8 mouse cellular contexts compared by ENCODE assay signal in the genomic region with DNA sequence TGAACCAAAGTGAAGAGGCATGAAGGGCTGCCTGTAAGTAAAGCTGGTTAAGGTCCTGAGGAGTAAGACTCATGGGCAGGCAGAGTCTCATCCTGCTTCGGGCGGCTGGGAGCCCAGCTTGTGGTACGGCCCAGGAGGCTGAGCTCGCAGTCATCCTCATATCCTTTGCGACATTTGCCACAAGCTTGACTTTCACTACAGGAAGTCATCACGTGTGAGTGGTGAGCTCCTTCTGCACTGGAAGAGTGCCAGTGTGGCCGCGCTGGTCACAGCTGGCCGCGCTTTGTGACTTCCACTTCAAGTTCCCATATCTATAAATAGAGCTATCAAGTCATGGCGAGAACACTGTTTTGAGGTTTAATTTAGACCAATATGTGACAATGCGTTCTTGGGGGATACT. TPM values are rescaled to one million over a fixed set of nuclear protein-coding genes. Genes with fewer than 3 reads are reported as not detected.
DNase-seq lines count a peak whose midpoint lies in the region; ATAC-seq lines count a peak whose summit lies in the region.
"Had no signal": no experiment of that assay in that cellular context is flagged by ENCODE, and none has a peak within 500 bp of the region (broad histone marks: within the 10 kb centered on the region; RNA-seq: fewer than 3 reads in every experiment).

No protein-coding gene starts in this region.

- peak; percentile 88 for ATAC-seq in monocyte, adult 5-6 weeks (replicated peaks; ENCODE audit: insufficient number of reproducible peaks, low FRiP score, low TSS enrichment, poor library complexity, severe bottlenecking)
- ATAC-seq in forebrain, embryonic 13.5 days = no peak

- no peak overlapping the region for H3K4me3 ChIP-seq in forebrain, embryonic 13.5 days
- H3K4me3 ChIP-seq: limb, embryonic 15.5 days had no signal

- no peaks in the 10 kb centered on the region for H3K27me3 ChIP-seq in forebrain, embryonic 13.5 days
- H3K27me3 ChIP-seq: limb, embryonic 15.5 days had no signal

- H3K36me3 ChIP-seq in forebrain, embryonic 13.5 days (ENCODE audit: poor library complexity, severe bottlenecking) = no peaks in the 10 kb centered on the region
- H3K36me3 ChIP-seq: limb, embryonic 15.5 days had no signal

- no peak overlapping the region for H3K27ac ChIP-seq in forebrain, embryonic 13.5 days
- H3K27ac ChIP-seq: limb, embryonic 15.5 days had no signal

- H3K9ac ChIP-seq in forebrain, embryonic 13.5 days = no peak overlapping the region
- H3K9ac ChIP-seq: limb, embryonic 15.5 days had no signal

- no peak overlapping the region for H3K4me2 ChIP-seq in forebrain, embryonic 13.5 days
- H3K4me2 ChIP-seq: limb, embryonic 15.5 days had no signal

- WGBS in forebrain, embryonic 13.5 days = 92% methylated on average over 12 of the region's 12 CpGs

- peak; percentile 9 to 35 for DNase-seq in thymus, adult 18-20 months
- DNase-seq in thymus, postnatal 10 days (ENCODE audit: low spot score in 2 of 2) = no peak
- peak; percentile 29 to 54 for DNase-seq in gastrocnemius, adult 8-10 months (ENCODE audit: low spot score in 2 of 2)
- peak; percentile 81 for DNase-seq in kidney, postnatal 10 days
- DNase-seq in ovary, postnatal 14 days (ENCODE audit: low spot score) = no peak

- H3K9me3 ChIP-seq in forebrain, embryonic 13.5 days (replicated peaks) = no peaks in the 10 kb centered on the region
- H3K9me3 ChIP-seq: limb, embryonic 15.5 days had no signal

- peaks cover 8% of the 10 kb centered on the region for H3K4me1 ChIP-seq in forebrain, embryonic 13.5 days
- H3K4me1 ChIP-seq: limb, embryonic 15.5 days had no signal

RNA-seq across cellular contexts. Expression of gene Rfx4, which starts 18.7 kb away (rescaled TPM):
- total RNA-seq in gastrocnemius, adult 8-10 months (2022) = not detected
- total RNA-seq in monocyte, adult 5-6 weeks (2017) = not detected in 3 replicates
- 11.8 and 15.6 TPM in 2 replicates for polyA plus RNA-seq in forebrain, embryonic 13.5 days (2015; fragmentation: Nextera tagmentation; extraction: Ambion mirVana)

Comparison
In these comparisons a context has a peak if more than half of its experiments do, and no peak if none do; other contexts are left out.
1. DNase-seq: peak in thymus, adult 18-20 months (2 of 2), gastrocnemius, adult 8-10 months (2 of 2) and kidney, postnatal 10 days (single experiment); none in thymus, postnatal 10 days (0 of 2) and ovary, postnatal 14 days (single experiment).